Mouse (Mus musculus) liver, adult 2 months (tissue): ENCODE results near the gene Bach2. TPM values are rescaled to one million over a fixed set of nuclear protein-coding genes. Genes with fewer than 3 reads are reported as not detected.

Experiments used
- DNase-seq: peaks from one replicate; pipeline ENCODE4 v3.0.0-alpha.2; 2011; ENCODE audit warnings: low read depth, low spot score; ENCODE audit errors: extremely low read depth
- H3K27ac ChIP-seq: fragments of 200-500 bp; replicated peaks from 2 replicates; pipeline ENCODE4 v1.5.1; 2012; ENCODE audit warnings: low read depth, mild to moderate bottlenecking, control low read depth, inconsistent platforms, low read length; ENCODE audit not compliant: insufficient read depth
- H3K27me3 ChIP-seq: fragments of 200-500 bp; 2 replicates; pipeline ENCODE4 v1.6.1; 2012; ENCODE audit warnings: mild to moderate bottlenecking, moderate library complexity, low read length, inconsistent platforms; ENCODE audit not compliant: control insufficient read depth, insufficient read depth
- H3K36me3 ChIP-seq: fragments of 200-500 bp; 2 replicates; pipeline ENCODE4 v1.6.1; 2012; ENCODE audit warnings: low read length, inconsistent platforms; ENCODE audit not compliant: control insufficient read depth, insufficient read depth
- H3K4me1 ChIP-seq: fragments of 200-500 bp; 2 replicates; pipeline ENCODE4 v1.6.1; 2011; ENCODE audit warnings: low read length; ENCODE audit not compliant: control insufficient read depth, insufficient read depth
- H3K4me3 ChIP-seq: fragments of 200-500 bp; 2 replicates; pipeline ENCODE4 v1.5.1; 2011; ENCODE audit warnings: low read depth, mild to moderate bottlenecking, control low read depth, low read length, moderate library complexity; ENCODE audit not compliant: insufficient read depth
- H3K79me2 ChIP-seq: fragments of 200-500 bp; 2 replicates; pipeline ENCODE4 v1.6.1; 2012; ENCODE audit warnings: inconsistent platforms, mild to moderate bottlenecking, low read length, moderate library complexity; ENCODE audit not compliant: control insufficient read depth, insufficient read depth
- H3K9ac ChIP-seq: fragments of 200-500 bp; 2 replicates; pipeline ENCODE4 v1.6.1; 2012; ENCODE audit warnings: low read depth, mild to moderate bottlenecking, control low read depth, inconsistent platforms, low read length
- CTCF ChIP-seq: fragments of 200-500 bp; IDR thresholded peaks from 2 replicates; pipeline ENCODE4 v1.5.1; 2011; ENCODE audit warnings: low read depth, low read length, control low read depth
- POLR2A ChIP-seq: fragments of 200-500 bp; IDR thresholded peaks from 2 replicates; pipeline ENCODE4 v1.6.1; 2011; ENCODE audit warnings: low read length, control low read depth; ENCODE audit not compliant: insufficient read depth; ENCODE audit errors: extremely low read depth
- WGBS: fragments of 180-500 bp; shearing (Covaris S2); methylation state at CpG from one replicate; pipeline ENCODE4 v1.1.7; 2018; 5-methylcytosine and 5-hydroxymethylcytosine counted together
- polyA plus RNA-seq: library from polyadenylated mRNA; depleted of rRNA; stranded (reverse); fragments of >200 nt; gene quantifications from 2 replicates; pipeline ENCODE4 v1.2.3, GENCODE M21; 2012
- total RNA-seq: library from RNA; depleted of rRNA; stranded (reverse); fragments of >200 nt; gene quantifications from 2 replicates; pipeline ENCODE4 v1.2.3, GENCODE M21; 2014

Bach2 gene
- total and polyA plus RNA-seq, 2 experiments = 2.1 to 6.0 TPM

- Histone ChIP-seq H3K27me3 (no peaks in the 10 kb centered on the region), H3K36me3 (no peaks in the 10 kb centered on the region), H3K4me3 (no peak overlapping the region), H3K79me2 (no peaks in the 10 kb centered on the region), H3K9ac (no peak overlapping the region), H3K27ac (no peak overlapping the region), H3K4me1 (no peaks in the 10 kb centered on the region)
- WGBS = 89% methylated on average over 10 of the region's 10 CpGs
- DNase-seq = no peak
- TF ChIP-seq POLR2A = no peak
- TF ChIP-seq CTCF = no peak
Observed at GRCm38 (mm10) chr4:32219428-32220128, 19.0 kb upstream of the Bach2 start.

DNA sequence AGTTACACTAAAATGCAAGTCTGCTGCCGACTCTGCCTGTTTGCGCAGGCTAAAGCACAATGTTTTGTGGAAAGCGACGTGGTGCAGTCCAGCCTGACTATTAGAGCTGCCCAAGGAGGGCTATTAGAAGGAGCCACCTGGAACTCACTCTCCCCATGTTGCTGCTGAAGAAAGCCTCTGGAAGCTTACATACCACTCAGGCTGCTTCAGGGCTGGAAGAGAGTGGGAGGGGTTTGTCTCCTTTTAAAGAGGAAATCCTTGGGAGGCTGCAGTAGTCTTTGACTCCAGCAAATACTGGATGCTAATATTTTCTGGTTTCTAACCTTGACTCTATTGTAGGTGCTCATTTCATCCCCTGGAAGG lies 18.5 kb upstream of the Bach2 start:
- 93% methylated on average over 4 of the region's 4 CpGs for WGBS
- DNase-seq = no peak
- no peaks in the 10 kb centered on the region for H3K4me1 ChIP-seq
- no peak overlapping the region for H3K9ac ChIP-seq
- no peak overlapping the region for H3K27ac ChIP-seq
- TF ChIP-seq POLR2A (no peak), CTCF (no peak)
- no peaks in the 10 kb centered on the region for H3K79me2 ChIP-seq
- no peaks in the 10 kb centered on the region for H3K27me3 ChIP-seq
- no peaks in the 10 kb centered on the region for H3K36me3 ChIP-seq
- no peak overlapping the region for H3K4me3 ChIP-seq

DNA sequence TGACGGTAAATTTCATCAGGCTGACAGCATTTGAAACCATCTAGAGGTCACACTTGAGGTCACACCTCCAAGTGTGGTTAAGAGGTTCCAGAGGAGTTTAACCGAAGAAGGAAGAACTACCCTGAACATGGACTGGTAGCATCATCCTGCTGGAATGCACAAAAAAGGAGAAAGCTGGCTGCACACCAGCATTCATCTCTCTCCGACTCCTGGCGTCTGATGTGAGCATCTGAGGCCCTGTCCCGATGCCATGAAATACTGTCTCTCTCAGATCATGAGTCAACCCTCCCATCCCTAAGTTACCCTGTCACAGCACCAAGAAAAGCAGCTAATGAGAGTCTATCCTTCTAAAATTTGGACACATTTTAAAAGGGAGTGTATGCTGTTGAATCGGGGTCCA lies 17.6 kb upstream of the Bach2 start:
- 88% methylated on average over 6 of the region's 6 CpGs for WGBS

DNA sequence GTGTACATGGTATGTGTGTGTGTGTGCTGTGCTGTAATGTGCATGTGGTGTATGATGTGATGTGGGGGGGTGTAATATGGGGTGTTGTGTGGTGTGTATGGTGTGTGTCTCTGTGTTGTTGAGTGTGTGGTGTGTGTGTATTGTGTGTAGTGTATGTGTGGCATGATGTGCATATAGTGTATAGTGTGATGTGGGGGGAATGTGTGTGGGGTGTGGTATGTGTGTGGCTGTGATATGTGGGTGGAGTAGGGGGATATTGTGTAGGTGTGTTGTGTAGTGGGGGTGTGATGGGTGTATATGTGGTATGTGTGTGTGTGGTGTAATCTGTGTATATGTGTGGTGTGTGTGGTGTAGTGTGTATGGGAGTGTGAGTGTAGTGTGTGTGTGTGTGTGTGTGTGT lies 15.0 kb upstream of the Bach2 start:
- no peak for TF ChIP-seq POLR2A
- TF ChIP-seq CTCF = no peak
- no peak overlapping the region for H3K4me3 ChIP-seq
- H3K27ac ChIP-seq = no peak overlapping the region
- DNase-seq = no peak
- H3K9ac ChIP-seq = no peak overlapping the region
- no peaks in the 10 kb centered on the region for H3K27me3 ChIP-seq
- H3K36me3 ChIP-seq = no peaks in the 10 kb centered on the region
- H3K4me1 ChIP-seq = no peaks in the 10 kb centered on the region
- H3K79me2 ChIP-seq = no peaks in the 10 kb centered on the region

More for the DNA sequence above, 17.6 kb upstream of the Bach2 start:
- TF ChIP-seq CTCF (no peak), POLR2A (no peak)
- Histone ChIP-seq H3K27ac (no peak overlapping the region), H3K4me1 (no peaks in the 10 kb centered on the region), H3K27me3 (no peaks in the 10 kb centered on the region), H3K4me3 (no peak overlapping the region), H3K36me3 (no peaks in the 10 kb centered on the region), H3K9ac (no peak overlapping the region), H3K79me2 (no peaks in the 10 kb centered on the region)
- DNase-seq = no peak

- H3K9ac ChIP-seq = no peak overlapping the region
- no peaks in the 10 kb centered on the region for H3K4me1 ChIP-seq
- TF ChIP-seq POLR2A (no peak), CTCF (no peak)
- no peaks in the 10 kb centered on the region for H3K27me3 ChIP-seq
- no peak for DNase-seq
- no peak overlapping the region for H3K27ac ChIP-seq
- no peak overlapping the region for H3K4me3 ChIP-seq
- H3K36me3 ChIP-seq = no peaks in the 10 kb centered on the region
- 94% methylated on average over 2 of the region's 2 CpGs for WGBS
- H3K79me2 ChIP-seq = no peaks in the 10 kb centered on the region
Observed at GRCm38 (mm10) chr4:32225191-32225590, 13.4 kb upstream of the Bach2 start.

- H3K79me2 ChIP-seq = no peaks in the 10 kb centered on the region
- no peak overlapping the region for H3K4me3 ChIP-seq
- no peak for TF ChIP-seq POLR2A
- no peak for TF ChIP-seq CTCF
- no peaks in the 10 kb centered on the region for H3K36me3 ChIP-seq
- no peak for DNase-seq
- WGBS = 84% methylated on average over 8 of the region's 8 CpGs
- H3K27me3 ChIP-seq = no peaks in the 10 kb centered on the region
- peaks cover 2% of the 10 kb centered on the region; the same call in 1 of the 2 replicates for H3K4me1 ChIP-seq
- H3K27ac ChIP-seq = no peak overlapping the region
- no peak overlapping the region for H3K9ac ChIP-seq
Observed at GRCm38 (mm10) chr4:32227970-32228557, 10.5 kb upstream of the Bach2 start.
